Mouse (Mus musculus): ENCODE measurements around the gene Cd55b. TPM values are rescaled to one million over a fixed set of nuclear protein-coding genes. Genes with fewer than 3 reads are reported as not detected.

Gene Cd55b
- polyA plus RNA-seq, 1 experiment from 2014 or later, result not detected

DNA sequence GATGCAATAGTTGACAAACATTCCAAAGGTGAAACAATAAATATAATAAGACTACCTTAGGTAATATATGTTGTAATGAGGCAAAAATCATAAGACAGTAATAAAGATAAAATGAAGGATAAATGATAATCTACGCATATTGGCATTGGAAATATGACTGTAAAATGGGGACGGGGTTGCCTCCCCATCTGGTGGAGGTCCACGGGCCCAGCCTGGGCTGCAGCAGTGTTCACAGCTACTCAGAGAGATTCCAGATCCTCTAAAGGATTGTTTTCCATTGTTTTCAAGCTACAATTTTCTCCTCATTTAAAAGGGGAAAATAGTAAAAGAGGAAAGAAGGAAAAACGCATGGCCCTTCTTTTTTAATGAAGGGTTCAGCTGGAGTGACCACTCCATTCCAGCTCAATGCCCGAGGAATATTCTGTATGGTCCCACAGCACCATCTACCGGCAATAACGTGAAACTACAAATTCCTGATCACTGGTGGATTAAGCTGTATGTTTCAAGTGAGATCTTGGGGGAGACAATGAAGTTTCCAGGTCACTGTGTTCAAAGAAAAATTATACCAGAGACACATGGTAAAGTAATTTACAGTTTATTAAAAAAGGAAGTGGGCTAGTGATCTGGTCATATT is 50.8 kb downstream of the Cd55b start:
- peak; percentile 78 for DNase-seq (ENCODE audit: low spot score)
- Histone ChIP-seq H3K36me3 (ENCODE audit: control insufficient read depth, insufficient read depth, low read length) (no peaks in the 10 kb centered on the region), H3K9ac (ENCODE audit: low read length) (no peak overlapping the region), H3K27ac (ENCODE audit: low read depth, low read length) (no peak overlapping the region), H3K9me3 (replicated peaks; ENCODE audit: control insufficient read depth, low read length) (no peaks in the 10 kb centered on the region), H3K4me1 (ENCODE audit: control insufficient read depth, insufficient read depth, low read length) (no peaks in the 10 kb centered on the region), H3K4me3 (ENCODE audit: low read depth, low read length) (no peak overlapping the region), H3K4me2 (ENCODE audit: low read length) (no peak overlapping the region), H3K27me3 (replicated peaks; ENCODE audit: control insufficient read depth, insufficient read depth, low read length) (no peaks in the 10 kb centered on the region)
- WGBS, result 40% methylated on average over 7 of the region's 7 CpGs
- ATAC-seq, result peak; percentile 83

DNA sequence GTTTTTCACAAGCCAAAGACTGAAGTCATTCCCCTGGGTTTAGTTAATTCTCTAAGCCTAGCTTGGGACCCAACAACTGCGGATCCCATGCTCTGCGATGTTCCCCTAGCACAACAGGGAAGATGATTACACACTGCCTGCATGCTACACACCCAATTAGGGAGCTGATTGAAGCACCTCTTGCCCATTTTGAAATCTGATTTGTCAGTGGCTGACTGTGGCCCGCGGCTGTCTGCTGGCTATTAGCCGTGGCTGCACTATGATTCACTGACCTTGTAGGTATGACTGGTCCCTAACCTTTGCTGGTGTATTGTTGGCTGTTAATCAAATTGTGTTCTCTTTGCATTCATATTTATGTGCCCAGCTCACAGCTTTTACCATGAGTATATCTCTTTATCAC is 51.5 kb downstream of the Cd55b start:
- no peaks in the 10 kb centered on the region for H3K4me1 ChIP-seq (ENCODE audit: control insufficient read depth, insufficient read depth, low read length)
- no peak overlapping the region for H3K4me2 ChIP-seq (ENCODE audit: low read length)
- H3K9ac ChIP-seq (ENCODE audit: low read length), result no peak overlapping the region
- WGBS, result 80% methylated on average over 5 of the region's 5 CpGs
- H3K36me3 ChIP-seq (ENCODE audit: control insufficient read depth, insufficient read depth, low read length), result no peaks in the 10 kb centered on the region
- ATAC-seq (no peak), DNase-seq (ENCODE audit: low spot score) (no peak)
- no peak overlapping the region for H3K27ac ChIP-seq (ENCODE audit: low read depth, low read length)
- H3K4me3 ChIP-seq (ENCODE audit: low read depth, low read length), result no peak overlapping the region
- no peaks in the 10 kb centered on the region for H3K9me3 ChIP-seq (replicated peaks; ENCODE audit: control insufficient read depth, low read length)
- no peaks in the 10 kb centered on the region for H3K27me3 ChIP-seq (replicated peaks; ENCODE audit: control insufficient read depth, insufficient read depth, low read length)

GRCm38 (mm10) chr1:130350077-130350635 is 72.7 kb downstream of the Cd55b start:
- Histone ChIP-seq H3K36me3 (ENCODE audit: control insufficient read depth, insufficient read depth, low read length) (no peaks in the 10 kb centered on the region), H3K9me3 (replicated peaks; ENCODE audit: control insufficient read depth, low read length) (no peaks in the 10 kb centered on the region), H3K4me1 (ENCODE audit: control insufficient read depth, insufficient read depth, low read length) (no peaks in the 10 kb centered on the region), H3K27ac (ENCODE audit: low read depth, low read length) (no peak overlapping the region), H3K9ac (ENCODE audit: low read length) (no peak overlapping the region), H3K4me3 (ENCODE audit: low read depth, low read length) (no peak overlapping the region), H3K4me2 (ENCODE audit: low read length) (no peak overlapping the region), H3K27me3 (replicated peaks; ENCODE audit: control insufficient read depth, insufficient read depth, low read length) (no peaks in the 10 kb centered on the region)
- 23% methylated on average over 1 of the region's 1 CpGs for WGBS
- ATAC-seq (peak; percentile 87), DNase-seq (ENCODE audit: low spot score) (peak; percentile 85)

- ATAC-seq (no peak), DNase-seq (ENCODE audit: low spot score) (no peak)
- Histone ChIP-seq H3K4me2 (ENCODE audit: low read length) (no peak overlapping the region), H3K27ac (ENCODE audit: low read depth, low read length) (no peak overlapping the region), H3K9ac (ENCODE audit: low read length) (no peak overlapping the region), H3K9me3 (replicated peaks; ENCODE audit: control insufficient read depth, low read length) (no peaks in the 10 kb centered on the region), H3K4me1 (ENCODE audit: control insufficient read depth, insufficient read depth, low read length) (no peaks in the 10 kb centered on the region), H3K27me3 (replicated peaks; ENCODE audit: control insufficient read depth, insufficient read depth, low read length) (no peaks in the 10 kb centered on the region), H3K4me3 (ENCODE audit: low read depth, low read length) (no peak overlapping the region), H3K36me3 (ENCODE audit: control insufficient read depth, insufficient read depth, low read length) (no peaks in the 10 kb centered on the region)
- 94% methylated on average over 9 of the region's 9 CpGs for WGBS
Observed at GRCm38 (mm10) chr1:130342429-130342828, 80.4 kb downstream of the Cd55b start.

Other genes with a start within 250 kb of the Cd55b start
- 3.3 and 4.6 TPM in 2 replicates for gene Cd55, start 39.7 kb upstream of the Cd55b start, polyA plus RNA-seq (2014; fragmentation: Nextera tagmentation; extraction: Ambion mirVana)
- not detected in 2 replicates for gene Zp3r, start 206.6 kb upstream of the Cd55b start, polyA plus RNA-seq (2014; fragmentation: Nextera tagmentation; extraction: Ambion mirVana)
- gene C4bp, start 238.6 kb upstream of the Cd55b start, polyA plus RNA-seq (2014; fragmentation: Nextera tagmentation; extraction: Ambion mirVana), result not detected in 2 replicates